Mouse (Mus musculus): ENCODE data around the gene Trat1.

DNA sequence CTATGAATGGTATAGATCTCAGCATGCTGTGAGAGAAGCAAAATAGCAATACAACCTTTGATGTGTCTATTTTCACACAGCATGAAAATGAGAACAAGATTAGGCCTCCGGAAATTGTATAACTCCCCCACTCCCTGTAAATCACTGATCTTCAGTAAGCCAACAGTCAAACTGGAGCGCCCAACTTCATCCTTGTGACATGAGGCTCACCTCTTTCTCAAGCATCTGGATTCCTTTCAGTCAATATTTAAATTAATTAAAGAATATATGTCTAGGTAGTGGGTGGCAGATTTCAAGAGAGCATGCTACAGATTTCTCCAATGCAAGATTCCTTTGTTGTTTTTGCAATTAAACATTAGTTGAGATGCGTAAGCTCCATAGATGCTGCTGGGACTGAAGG lies 2.6 kb downstream of the Trat1 start:
- TF ChIP-seq CTCF (IDR thresholded peaks at IDR 0.05; ENCODE audit: borderline replicate concordance, insufficient read depth, low read depth, low read length) (no peak), POLR2A (IDR thresholded peaks at IDR 0.05; ENCODE audit: borderline replicate concordance, insufficient read depth, low read length) (no peak)

Measured in cerebellum, adult 2 months (tissue).